Mouse (Mus musculus): Measurements from ENCODE around the gene Nr1d1. TPM values are rescaled to one million over a fixed set of nuclear protein-coding genes. Genes with fewer than 3 reads are reported as not detected.

The Nr1d1 gene
- polyA plus RNA-seq, 1 experiment: 156 TPM

DNA sequence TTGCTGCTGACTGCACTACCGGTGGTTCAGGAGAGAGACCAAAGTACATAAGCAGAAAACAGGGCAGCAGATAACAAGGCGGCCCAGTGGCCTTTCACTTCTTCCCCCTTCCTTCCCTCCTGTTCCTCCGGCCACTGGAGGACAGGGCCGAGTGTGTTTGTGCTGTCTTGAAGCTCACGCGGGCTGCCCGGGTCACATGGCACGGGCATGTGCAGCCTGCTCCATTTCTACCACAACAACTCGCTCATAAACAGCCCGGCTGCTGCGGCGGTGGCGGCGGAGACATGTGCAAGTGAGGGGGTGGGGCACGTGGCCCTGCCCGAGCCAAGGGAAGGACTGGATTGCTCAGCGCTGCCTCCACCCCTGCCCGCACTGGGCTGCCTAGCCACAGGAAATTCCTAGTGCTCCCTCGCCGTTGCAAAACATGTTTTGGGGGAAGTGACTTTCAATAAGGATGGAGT is 8.1 kb upstream of the Nr1d1 start:
- TF ChIP-seq POLR2A (IDR thresholded peaks at IDR 0.05; ENCODE audit: extremely low read depth, insufficient read depth, low read length) (peak; percentile 69), CTCF (IDR thresholded peaks at IDR 0.05; ENCODE audit: extremely low read depth, insufficient read depth, low read length) (no peak)
- Histone ChIP-seq H3K27ac (ENCODE audit: insufficient read depth, low read length) (peak overlapping the region; percentile 97), H3K4me3 (ENCODE audit: insufficient read depth, low read length) (peak overlapping the region; percentile 11; the same call in 1 of the 2 replicates), H3K4me1 (ENCODE audit: control insufficient read depth, insufficient read depth, low read length) (peaks cover 18% of the 10 kb centered on the region)

DNA sequence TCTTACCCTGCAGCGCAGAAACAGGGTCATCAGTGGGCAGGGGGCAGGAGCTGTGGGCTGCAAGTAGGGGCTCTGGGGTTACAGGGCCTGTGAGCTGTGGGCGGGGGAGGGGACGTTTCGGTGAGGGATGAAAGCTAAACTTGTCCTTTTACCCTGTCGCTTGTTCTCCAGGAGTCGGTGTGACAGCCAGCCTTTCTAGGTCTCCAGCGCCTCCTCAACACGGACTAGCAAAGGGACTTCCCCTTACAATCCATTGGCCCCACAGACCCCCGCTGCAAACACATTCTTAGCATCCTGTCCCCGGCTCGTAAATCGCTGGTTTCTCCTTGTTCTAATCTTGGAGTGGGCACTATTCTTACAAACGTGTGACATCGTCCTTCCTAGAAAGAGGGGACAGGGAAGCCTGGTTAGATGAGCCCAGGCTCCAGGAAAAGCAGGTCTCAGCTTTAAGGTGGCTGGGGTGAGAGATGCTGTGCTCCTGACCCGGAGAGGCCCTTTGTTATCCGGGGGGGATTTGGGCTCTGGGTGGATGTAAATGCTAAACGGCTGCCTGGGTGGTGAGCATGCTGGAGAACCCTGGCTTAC is 7.6 kb upstream of the Nr1d1 start:
- H3K27ac ChIP-seq (ENCODE audit: insufficient read depth, low read length): peak overlapping the region; percentile 97
- peaks cover 18% of the 10 kb centered on the region for H3K4me1 ChIP-seq (ENCODE audit: control insufficient read depth, insufficient read depth, low read length)
- TF ChIP-seq CTCF (IDR thresholded peaks at IDR 0.05; ENCODE audit: extremely low read depth, insufficient read depth, low read length): no peak
- TF ChIP-seq POLR2A (IDR thresholded peaks at IDR 0.05; ENCODE audit: extremely low read depth, insufficient read depth, low read length): no peak
- H3K4me3 ChIP-seq (ENCODE audit: insufficient read depth, low read length): peak overlapping the region; percentile 11; the same call in 1 of the 2 replicates

DNA sequence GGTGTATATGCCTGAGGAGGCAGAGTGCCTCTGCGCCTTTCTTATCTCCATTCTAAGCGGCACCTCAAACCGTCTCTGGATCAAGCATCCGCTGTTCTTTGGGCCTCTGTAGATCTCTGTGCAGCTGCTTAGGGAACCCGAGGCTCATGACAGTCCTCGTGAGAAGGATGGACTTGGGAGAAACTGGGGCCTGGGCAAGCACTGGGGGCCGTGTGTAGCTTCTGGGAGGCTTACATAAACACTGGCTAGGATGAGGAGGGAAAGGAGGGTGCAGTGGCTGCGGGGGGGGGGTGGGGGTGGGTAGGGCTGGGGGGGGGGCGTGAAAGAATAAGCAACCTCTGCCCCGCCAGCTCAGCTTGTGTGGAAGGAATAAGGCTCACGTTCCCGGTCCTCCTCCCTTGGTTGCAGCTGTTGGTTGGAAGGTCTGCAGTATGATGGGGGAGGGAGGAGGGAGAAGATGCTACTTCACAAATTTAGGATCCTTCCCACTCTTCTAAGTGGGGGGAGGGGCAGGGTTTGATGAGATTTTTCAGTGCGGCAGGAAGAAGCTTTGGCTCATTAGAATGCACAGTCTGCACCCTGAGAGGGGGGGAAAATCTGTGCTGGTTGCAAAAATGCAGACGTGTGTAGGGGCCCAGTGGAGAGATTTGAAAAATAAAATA is 6.8 kb upstream of the Nr1d1 start:
- TF ChIP-seq CTCF (IDR thresholded peaks at IDR 0.05; ENCODE audit: extremely low read depth, insufficient read depth, low read length): no peak
- TF ChIP-seq POLR2A (IDR thresholded peaks at IDR 0.05; ENCODE audit: extremely low read depth, insufficient read depth, low read length): peak; percentile 18; the same call in 1 of the 2 replicates
- H3K4me1 ChIP-seq (ENCODE audit: control insufficient read depth, insufficient read depth, low read length): peaks cover 20% of the 10 kb centered on the region
- peak overlapping the region; percentile 11; the same call in 1 of the 2 replicates for H3K4me3 ChIP-seq (ENCODE audit: insufficient read depth, low read length)
- peak overlapping the region; percentile 92 for H3K27ac ChIP-seq (ENCODE audit: insufficient read depth, low read length)

DNA sequence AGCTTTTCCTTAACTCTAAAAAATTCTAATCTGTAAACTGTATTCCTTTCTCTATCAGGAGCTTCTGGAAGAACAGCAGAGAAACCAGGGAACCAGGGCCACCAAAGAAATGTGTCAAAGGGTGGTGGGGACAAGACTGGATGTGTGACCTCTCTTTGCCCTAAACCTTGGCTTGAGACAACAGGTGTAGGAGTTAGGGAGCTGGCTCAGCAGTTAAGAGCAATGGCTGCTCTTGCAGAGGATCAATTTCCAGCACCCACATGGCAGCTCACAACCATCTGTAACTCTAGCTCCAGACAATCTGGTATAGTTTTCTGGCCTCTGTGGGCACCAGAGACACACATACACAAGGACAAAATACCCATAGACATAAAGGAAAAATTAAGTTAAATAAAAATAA is 2.8 kb upstream of the Nr1d1 start:
- H3K4me3 ChIP-seq (ENCODE audit: insufficient read depth, low read length): no peak overlapping the region
- TF ChIP-seq POLR2A (IDR thresholded peaks at IDR 0.05; ENCODE audit: extremely low read depth, insufficient read depth, low read length) (no peak), CTCF (IDR thresholded peaks at IDR 0.05; ENCODE audit: extremely low read depth, insufficient read depth, low read length) (no peak)
- H3K27ac ChIP-seq (ENCODE audit: insufficient read depth, low read length): no peak overlapping the region
- peaks cover 11% of the 10 kb centered on the region for H3K4me1 ChIP-seq (ENCODE audit: control insufficient read depth, insufficient read depth, low read length)

DNA sequence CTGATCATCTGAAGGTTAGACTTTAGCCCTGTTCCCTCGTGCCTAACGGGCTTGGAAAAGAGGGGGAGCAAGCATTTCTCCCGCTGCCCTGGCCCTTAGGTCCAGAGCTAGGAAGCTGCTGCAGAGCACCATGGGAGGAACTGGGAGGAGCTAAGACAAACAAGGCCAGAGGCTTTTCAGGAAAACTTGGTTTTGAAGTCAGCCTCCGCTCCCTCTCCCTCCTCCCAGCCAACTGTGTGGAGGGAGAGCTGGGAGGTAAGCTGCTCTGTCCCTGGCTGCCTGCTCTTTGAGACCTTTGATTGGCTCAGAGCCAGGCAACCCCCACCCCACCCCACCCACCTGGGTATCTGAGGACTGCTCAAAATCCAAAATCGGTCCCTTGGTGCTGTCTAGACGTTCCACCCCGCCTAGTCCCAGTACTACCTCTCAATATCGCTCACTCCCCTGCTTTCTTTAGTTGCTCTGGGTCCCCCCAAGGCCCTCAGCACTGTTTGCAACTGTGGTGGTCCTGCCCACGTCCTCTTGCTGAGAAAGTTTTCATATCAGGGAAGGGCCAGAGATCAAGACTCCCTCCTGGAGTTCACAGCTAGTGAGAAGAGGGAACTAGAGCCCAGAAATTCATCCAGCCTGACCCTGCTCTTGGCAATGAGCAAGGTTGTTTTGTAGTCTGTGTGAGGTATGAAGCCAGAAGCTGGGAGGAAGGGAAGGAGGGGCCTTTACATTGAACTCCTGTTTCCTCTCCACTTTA is 1.9 kb upstream of the Nr1d1 start:
- Histone ChIP-seq H3K4me3 (ENCODE audit: insufficient read depth, low read length) (no peak overlapping the region), H3K27ac (ENCODE audit: insufficient read depth, low read length) (peak overlapping the region; percentile 81), H3K4me1 (ENCODE audit: control insufficient read depth, insufficient read depth, low read length) (peaks cover 9% of the 10 kb centered on the region)
- peak; percentile 47; the same call in 1 of the 2 replicates for TF ChIP-seq POLR2A (IDR thresholded peaks at IDR 0.05; ENCODE audit: extremely low read depth, insufficient read depth, low read length)
- no peak for TF ChIP-seq CTCF (IDR thresholded peaks at IDR 0.05; ENCODE audit: extremely low read depth, insufficient read depth, low read length)

DNA sequence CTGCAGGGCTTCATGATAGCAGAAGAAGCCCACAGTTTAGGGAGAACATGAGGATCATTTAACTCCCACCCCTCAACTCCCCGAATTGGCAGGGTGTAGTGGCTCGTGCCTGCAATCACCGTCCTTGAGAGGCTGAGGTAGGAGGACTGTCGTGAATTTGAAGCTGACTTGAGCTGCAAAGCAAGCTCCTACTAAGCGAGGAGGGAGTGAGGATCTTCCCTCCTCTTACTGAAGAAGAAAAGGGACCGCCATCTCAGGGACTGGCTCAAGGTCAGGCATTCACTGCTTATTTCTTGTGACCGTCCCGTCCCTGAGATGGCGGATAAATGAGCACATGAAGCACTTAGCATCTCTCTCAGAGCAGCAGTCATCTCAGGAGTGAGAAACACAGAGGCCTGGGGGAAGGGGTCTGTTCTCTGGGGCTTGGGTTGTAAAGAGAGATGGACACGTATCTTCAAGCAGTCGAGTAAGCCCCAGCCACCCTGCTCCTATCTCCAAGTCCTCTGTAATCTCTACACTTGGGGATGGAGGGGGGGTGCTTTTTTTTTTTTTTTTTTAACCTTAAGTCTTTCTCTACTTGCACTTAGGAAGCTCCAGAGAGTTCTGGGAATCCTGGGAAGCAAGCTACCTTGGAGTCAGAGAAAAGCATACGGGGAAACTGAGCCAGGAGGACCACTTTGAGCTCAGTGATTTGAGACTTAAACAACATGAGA is 1.1 kb upstream of the Nr1d1 start:
- Histone ChIP-seq H3K27ac (ENCODE audit: insufficient read depth, low read length) (peak overlapping the region; percentile 81), H3K4me3 (ENCODE audit: insufficient read depth, low read length) (peak overlapping the region; percentile 99; the same call in 1 of the 2 replicates), H3K4me1 (ENCODE audit: control insufficient read depth, insufficient read depth, low read length) (peaks cover 4% of the 10 kb centered on the region; the same call in 1 of the 2 replicates)
- no peak for TF ChIP-seq POLR2A (IDR thresholded peaks at IDR 0.05; ENCODE audit: extremely low read depth, insufficient read depth, low read length)
- no peak for TF ChIP-seq CTCF (IDR thresholded peaks at IDR 0.05; ENCODE audit: extremely low read depth, insufficient read depth, low read length)

DNA sequence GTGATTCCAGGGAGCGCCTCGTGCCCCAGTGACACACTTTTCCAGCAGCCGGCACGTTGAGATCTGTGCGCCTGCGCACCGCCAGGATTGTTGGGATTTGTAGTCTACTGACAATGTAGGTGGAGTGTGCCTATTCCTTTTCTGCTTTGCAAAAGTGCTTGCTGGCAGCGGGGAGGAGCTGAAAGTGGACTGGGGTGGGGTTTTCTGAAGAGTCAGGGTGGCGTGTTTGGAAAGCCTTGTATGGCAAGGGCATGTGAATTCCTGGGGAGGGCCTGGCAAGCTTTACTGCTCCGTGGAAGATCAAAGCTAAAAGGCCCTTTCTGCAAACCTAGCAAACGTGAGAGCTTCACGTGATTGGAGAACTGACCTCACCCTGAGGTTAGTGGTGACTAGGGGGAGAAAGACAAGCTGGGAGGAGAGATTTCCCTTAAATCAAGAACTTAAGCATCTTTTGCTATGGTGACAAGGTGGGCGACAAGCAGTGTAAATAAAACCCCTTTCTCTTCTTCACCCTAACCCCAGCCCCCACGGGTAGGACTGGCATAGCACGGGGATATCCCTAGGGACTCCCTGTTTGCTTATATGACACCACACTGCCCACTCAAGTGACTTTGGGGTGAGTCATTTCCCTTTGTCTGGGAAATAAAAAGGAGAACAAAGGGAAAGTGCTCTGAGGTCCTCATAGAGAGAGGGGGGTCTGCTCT is 367 bp upstream of the Nr1d1 start:
- H3K27ac ChIP-seq (ENCODE audit: insufficient read depth, low read length): peak overlapping the region; percentile 81
- no peak for TF ChIP-seq CTCF (IDR thresholded peaks at IDR 0.05; ENCODE audit: extremely low read depth, insufficient read depth, low read length)
- TF ChIP-seq POLR2A (IDR thresholded peaks at IDR 0.05; ENCODE audit: extremely low read depth, insufficient read depth, low read length): no peak
- peak overlapping the region; percentile 99 for H3K4me3 ChIP-seq (ENCODE audit: insufficient read depth, low read length)
- H3K4me1 ChIP-seq (ENCODE audit: control insufficient read depth, insufficient read depth, low read length): peaks cover 3% of the 10 kb centered on the region; the same call in 1 of the 2 replicates

DNA sequence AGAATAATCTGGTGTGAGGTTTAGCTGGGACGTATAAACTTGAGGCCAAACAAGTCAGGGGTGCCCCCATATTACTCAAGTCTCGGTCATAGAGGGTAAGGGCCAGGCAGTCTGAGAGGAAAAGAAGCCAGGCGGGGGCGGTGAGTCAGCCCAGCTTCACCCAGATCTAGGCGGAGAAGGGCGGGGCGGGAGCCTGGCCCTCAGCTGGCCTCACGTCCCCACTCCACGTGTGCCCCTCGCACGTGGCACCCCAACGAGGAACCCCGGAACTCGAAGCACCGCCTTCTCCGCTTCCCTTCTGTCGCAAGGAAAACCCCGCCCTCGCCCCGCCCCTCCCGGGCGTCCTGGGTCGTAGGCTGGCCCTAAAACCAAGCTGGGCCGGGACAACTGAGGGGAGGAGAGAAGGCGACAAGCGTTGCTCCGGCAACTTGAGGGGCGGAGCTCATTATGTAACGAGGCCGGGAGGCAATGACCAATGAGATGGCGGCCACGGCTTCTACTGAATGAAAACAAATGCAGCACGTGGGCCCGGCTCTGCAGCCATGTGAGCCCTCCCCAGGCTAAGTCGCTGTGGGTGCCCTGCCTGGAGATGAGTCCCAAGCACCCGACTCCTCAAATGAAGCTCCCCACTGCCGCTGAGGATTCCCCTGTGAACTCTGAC is 1.4 kb downstream of the Nr1d1 start:
- TF ChIP-seq CTCF (IDR thresholded peaks at IDR 0.05; ENCODE audit: extremely low read depth, insufficient read depth, low read length): no peak
- peak; percentile 85 for TF ChIP-seq POLR2A (IDR thresholded peaks at IDR 0.05; ENCODE audit: extremely low read depth, insufficient read depth, low read length)
- Histone ChIP-seq H3K4me1 (ENCODE audit: control insufficient read depth, insufficient read depth, low read length) (peaks cover 3% of the 10 kb centered on the region; the same call in 1 of the 2 replicates), H3K27ac (ENCODE audit: insufficient read depth, low read length) (peak overlapping the region; percentile 99), H3K4me3 (ENCODE audit: insufficient read depth, low read length) (peak overlapping the region; percentile 99)
